Mouse (Mus musculus) urinary bladder, adult 18-20 months (tissue): ENCODE measurements at regions not wholly inside any gene's neighbourhood (a gene's known extent, or its start where the extent isn't known, plus 50 kb on each side); places are given as distances from the start of the nearest gene placed in this dataset.

Experiments
- DNase-seq, 2 experiments: peaks; one replicate each; pipeline ENCODE4 v3.0.0; 2022; ENCODE audit warnings: low spot score in 2 of 2, mixed read lengths in 2 of 2

- no peak for DNase-seq
These were observed 59.2 kb downstream of the Marcks start for GRCm38 (mm10) chr10:37079535-37079934.

DNA sequence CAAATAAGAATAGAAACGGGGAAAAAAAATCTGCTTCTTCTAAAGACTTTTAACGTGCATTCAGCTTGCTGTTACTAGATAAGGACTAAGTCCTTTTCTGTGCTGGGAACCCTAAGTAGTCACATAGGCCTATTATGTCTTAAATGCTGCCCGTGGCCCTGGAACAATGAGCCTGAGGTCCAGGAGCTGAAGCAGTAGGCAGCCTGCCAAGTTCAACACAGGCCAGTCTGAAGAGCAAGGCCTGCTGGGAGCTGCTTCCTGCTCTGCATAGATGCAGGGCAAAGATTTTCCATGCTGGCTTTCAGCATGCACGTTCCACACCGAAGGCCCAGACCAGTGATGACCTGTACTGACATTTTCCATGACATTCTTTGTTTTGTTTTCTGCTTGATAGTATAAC, 60.3 kb downstream of the Marcks start:
- peak; percentile 30 to 63 for DNase-seq

- no peak for DNase-seq
These were observed 61.0 kb downstream of the Marcks start for GRCm38 (mm10) chr10:37077741-37078140.

DNA sequence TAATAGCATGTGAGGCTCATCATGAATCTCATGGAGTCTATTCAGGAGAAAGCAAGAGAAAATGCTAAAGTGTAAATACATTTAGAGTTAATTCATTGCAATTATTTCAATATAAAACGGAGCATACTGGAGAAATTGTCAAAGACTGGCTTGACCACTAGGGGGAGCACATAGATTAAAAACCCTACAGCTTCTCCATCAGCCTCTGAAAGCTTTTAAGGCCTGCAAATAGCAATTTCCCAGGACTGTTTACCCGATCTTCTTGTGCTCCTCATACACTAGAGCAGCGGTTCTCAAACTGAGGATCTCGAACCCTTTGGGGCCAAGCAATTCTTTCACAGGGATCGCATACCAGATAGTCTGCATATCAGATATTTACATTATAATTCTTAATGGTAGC, 65.9 kb downstream of the Marcks start:
- DNase-seq = peak in 1 of 2 experiments; percentile 6

- no peak for DNase-seq
These were observed 66.7 kb downstream of the Marcks start for GRCm38 (mm10) chr10:37072061-37072460.

DNA sequence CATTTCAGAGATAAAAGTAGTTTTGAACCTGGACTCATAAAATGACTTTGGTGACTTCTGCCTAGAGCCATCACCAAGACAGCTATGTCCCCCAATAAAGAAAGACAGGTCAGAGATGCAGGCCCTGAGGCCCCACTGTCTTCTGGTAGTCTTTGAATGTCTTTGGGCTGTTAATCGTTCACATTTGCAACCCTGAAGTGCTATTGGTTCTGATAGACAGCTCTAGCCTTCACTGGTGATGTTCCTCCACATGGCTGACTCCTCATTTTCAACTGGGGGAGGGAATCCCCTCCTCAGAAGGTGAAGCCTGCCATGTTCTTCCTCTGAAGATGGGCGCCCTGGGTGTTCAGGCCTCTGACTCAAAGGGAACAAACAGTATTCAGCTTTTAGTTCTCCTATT, 67.3 kb downstream of the Marcks start:
- DNase-seq = no peak
